Mouse (Mus musculus) CH12.LX (cell line): Measurements from ENCODE around the gene Ifit3. TPM values are rescaled to one million over a fixed set of nuclear protein-coding genes. Genes with fewer than 3 reads are reported as not detected.

Experiments used
- DNase-seq: peaks from one replicate; pipeline ENCODE4 v3.0.0-alpha.2; 2013; ENCODE audit errors: extremely low read depth
- H3K27ac ChIP-seq: 2 replicates; pipeline ENCODE4 v1.5.1; 2012; ENCODE audit warnings: low read depth, mild to moderate bottlenecking, control low read depth, moderate library complexity; ENCODE audit not compliant: insufficient read depth
- H3K27me3 ChIP-seq: replicated peaks from 2 replicates; pipeline ENCODE3; 2012; ENCODE audit warnings: inconsistent platforms
- H3K36me3 ChIP-seq, 2 experiments: replicated peaks in 1 of 2; 2 replicates each; pipeline versions ENCODE3 to v1.6.1; 2012; ENCODE audit warnings: inconsistent platforms in 1 of 2, low read length in 1 of 2, mild to moderate bottlenecking in 1 of 2, mixed read lengths in 1 of 2, moderate library complexity in 1 of 2; ENCODE audit not compliant: control insufficient read depth in 1 of 2, insufficient read depth in 1 of 2
- H3K4me1 ChIP-seq, 2 experiments: 2 replicates each; pipeline ENCODE4 v1.6.1; 2012; ENCODE audit warnings: inconsistent platforms in 1 of 2, moderate library complexity in 1 of 2; ENCODE audit not compliant: insufficient read depth in 2 of 2, control insufficient read depth in 1 of 2
- H3K4me2 ChIP-seq: 2 replicates; pipeline ENCODE4 v1.6.1; 2012; ENCODE audit warnings: low read depth, mild to moderate bottlenecking, control low read depth; ENCODE audit not compliant: poor library complexity, insufficient read depth, severe bottlenecking
- H3K4me3 ChIP-seq, 3 experiments: fragments of 150-350 bp in 1 of 3; sonication (generic) in 1 of 3; replicated peaks in 1 of 3; 2 replicates each; pipeline versions ENCODE3 to v1.5.1; 2011 to 2012; ENCODE audit warnings: low read depth in 2 of 3, low read length in 2 of 3, mild to moderate bottlenecking in 2 of 3, moderate library complexity in 2 of 3, control low read depth in 1 of 3, improper control_type of control experiment in 1 of 3, inconsistent platforms in 1 of 3, mixed read lengths in 1 of 3; ENCODE audit not compliant: poor library complexity in 1 of 3
- H3K79me2 ChIP-seq: replicated peaks from 2 replicates; pipeline ENCODE4 v1.6.1; 2012; ENCODE audit warnings: mild to moderate bottlenecking, moderate library complexity; ENCODE audit not compliant: control insufficient read depth, poor library complexity, insufficient read depth, severe bottlenecking; ENCODE audit errors: extremely low read depth
- H3K9ac ChIP-seq: 2 replicates; pipeline ENCODE4 v1.6.1; 2012; ENCODE audit warnings: low read depth, mild to moderate bottlenecking, control low read depth, moderate library complexity; ENCODE audit not compliant: insufficient read depth
- H3K9me3 ChIP-seq: replicated peaks from 2 replicates; pipeline ENCODE3; 2012; ENCODE audit warnings: low read length, inconsistent platforms, mixed read lengths
- BHLHE40 ChIP-seq: IDR thresholded peaks from 2 replicates; pipeline ENCODE4 v1.6.1; 2011; ENCODE audit warnings: mild to moderate bottlenecking, low read depth, low read length, improper control_type of control experiment
- CHD1 ChIP-seq: IDR thresholded peaks from 2 replicates; pipeline ENCODE4 v1.6.1; 2012; ENCODE audit warnings: low read depth, low read length, improper control_type of control experiment, inconsistent platforms
- CHD2 ChIP-seq: IDR thresholded peaks from 2 replicates; pipeline ENCODE4 v1.6.1; 2011; ENCODE audit warnings: low read length, improper control_type of control experiment
- ELF1 ChIP-seq: IDR thresholded peaks from 2 replicates; pipeline ENCODE4 v1.6.1; 2014; ENCODE audit warnings: low read depth, mild to moderate bottlenecking, inconsistent platforms, low read length, improper control_type of control experiment
- ETS1 ChIP-seq: conservative IDR thresholded peaks from 2 replicates; pipeline ENCODE4 v1.6.1; 2012; ENCODE audit warnings: low read depth, mild to moderate bottlenecking, inconsistent platforms, low read length, improper control_type of control experiment, moderate library complexity
- GABPA ChIP-seq: IDR thresholded peaks from 2 replicates; pipeline ENCODE4 v1.6.1; 2012; ENCODE audit warnings: low read depth, low read length, improper control_type of control experiment, inconsistent platforms; ENCODE audit not compliant: insufficient replicate concordance
- IRF4 ChIP-seq: IDR thresholded peaks from 2 replicates; pipeline ENCODE4 v1.6.1; 2014; ENCODE audit warnings: low read depth, mild to moderate bottlenecking, inconsistent platforms, low read length, improper control_type of control experiment
- JUN ChIP-seq: IDR thresholded peaks from 2 replicates; pipeline ENCODE4 v1.6.1; 2011; ENCODE audit warnings: low read depth, mild to moderate bottlenecking, low read length, improper control_type of control experiment, moderate library complexity; ENCODE audit not compliant: insufficient read depth
- MAFK ChIP-seq: IDR thresholded peaks from 2 replicates; pipeline ENCODE4 v1.6.1; 2011; ENCODE audit warnings: low read length, improper control_type of control experiment; ENCODE audit not compliant: insufficient replicate concordance
- MAX ChIP-seq: IDR thresholded peaks from 2 replicates; pipeline ENCODE4 v1.6.1; 2011; ENCODE audit warnings: low read length, improper control_type of control experiment
- MAZ ChIP-seq: IDR thresholded peaks from 2 replicates; pipeline ENCODE4 v1.6.1; 2012; ENCODE audit warnings: low read depth, mild to moderate bottlenecking, inconsistent platforms, low read length, improper control_type of control experiment, moderate library complexity
- MXI1 ChIP-seq: IDR thresholded peaks from 2 replicates; pipeline ENCODE4 v1.6.1; 2011; ENCODE audit warnings: mild to moderate bottlenecking, low read depth, low read length, improper control_type of control experiment
- NELFE ChIP-seq: IDR thresholded peaks from 2 replicates; pipeline ENCODE4 v1.6.1; 2011; ENCODE audit warnings: low read depth, low read length, improper control_type of control experiment
- POLR2A ChIP-seq: IDR thresholded peaks from 2 replicates; pipeline ENCODE4 v1.6.1; 2011; ENCODE audit warnings: low read depth, mild to moderate bottlenecking, improper control_type of control experiment, low read length
- POLR2AphosphoS2 ChIP-seq: IDR thresholded peaks from 2 replicates; pipeline ENCODE4 v1.6.1; 2011; ENCODE audit warnings: low read depth, low read length, improper control_type of control experiment
- RCOR1 ChIP-seq: conservative IDR thresholded peaks from 2 replicates; pipeline ENCODE4 v1.6.1; 2012; ENCODE audit warnings: low read depth, mild to moderate bottlenecking, inconsistent platforms, low read length, improper control_type of control experiment
- SMC3 ChIP-seq: IDR thresholded peaks from 2 replicates; pipeline ENCODE4 v1.6.1; 2011; ENCODE audit warnings: low read depth, low read length, improper control_type of control experiment
- TBP ChIP-seq: conservative IDR thresholded peaks from 2 replicates; pipeline ENCODE4 v1.6.1; 2011; ENCODE audit warnings: low read depth, low read length, improper control_type of control experiment
- TCF12 ChIP-seq: IDR thresholded peaks from 2 replicates; pipeline ENCODE4 v1.6.1; 2014; ENCODE audit warnings: low read depth, mild to moderate bottlenecking, inconsistent platforms, low read length, improper control_type of control experiment
- UBTF ChIP-seq: IDR thresholded peaks from 2 replicates; pipeline ENCODE4 v1.6.1; 2012; ENCODE audit warnings: low read depth, mild to moderate bottlenecking, inconsistent platforms, low read length, improper control_type of control experiment, moderate library complexity
- USF1 ChIP-seq: IDR thresholded peaks from 2 replicates; pipeline ENCODE4 v1.6.1; 2014; ENCODE audit warnings: low read depth, mild to moderate bottlenecking, inconsistent platforms, low read length, improper control_type of control experiment
- USF2 ChIP-seq: conservative IDR thresholded peaks from 2 replicates; pipeline ENCODE4 v1.6.1; 2011; ENCODE audit warnings: low read depth, low read length, improper control_type of control experiment
- ZMIZ1 ChIP-seq: IDR thresholded peaks from 2 replicates; pipeline ENCODE4 v1.6.1; 2012; ENCODE audit warnings: low read depth, mild to moderate bottlenecking, inconsistent platforms, low read length, improper control_type of control experiment
- ZNF384 ChIP-seq: IDR thresholded peaks from 2 replicates; pipeline ENCODE4 v1.6.1; 2012; ENCODE audit warnings: low read depth, low read length, improper control_type of control experiment, inconsistent platforms
- dilution Hi-C: fragments of 300-500 bp; cut with MboI; formaldehyde crosslinking; loops from 2 replicates; pipeline ENCODE4 v1.14.3; 2020; ENCODE audit warnings: low sequenced_read_pairs; ENCODE audit not compliant: extremely low pct_unique_long_range_greater_than_20kb, extremely low pct_ligation_motif_present
- in situ Hi-C: fragments of 300-500 bp; cut with MboI; formaldehyde crosslinking; loops from 3 replicates; pipeline ENCODE4 v1.14.3; 2019; ENCODE audit warnings: low sequenced_read_pairs, low pct_ligation_motif_present, low pct_unique_long_range_greater_than_20kb, mixed read lengths
- polyA plus RNA-seq: library from polyadenylated mRNA; unstranded; fragments of >175 nt; gene quantifications from 2 replicates; pipeline ENCODE4 v1.2.1, GENCODE M21; 2012; ENCODE audit warnings: low read depth; ENCODE audit not compliant: insufficient read length
- total RNA-seq, 2 experiments: library from RNA; depleted of rRNA; stranded (reverse); fragments of 300-350 nt in 1 of 2; fragments of >200 nt in 1 of 2; gene quantifications; 2 replicates each; pipeline ENCODE4 v1.2.3; 2012 to 2014

Ifit3 gene
- total and polyA plus RNA-seq, 3 experiments: 0.08 to 1.0 (median 1.0) TPM

- H3K27me3 ChIP-seq: no peaks in the 10 kb centered on the region
- H3K36me3 ChIP-seq: no peaks in the 10 kb centered on the region
- no peak overlapping the region for H3K27ac ChIP-seq
- dilution Hi-C loops (no loop called here), in situ Hi-C loops (no loop called here)
- H3K4me1 ChIP-seq: no peaks in the 10 kb centered on the region
- H3K4me3 ChIP-seq: no peak overlapping the region
- TF ChIP-seq CHD2 (no peak), ZNF384 (no peak), NELFE (no peak), MAFK (no peak), SMC3 (no peak), USF2 (no peak), IRF4 (no peak), USF1 (no peak), POLR2A (no peak), ELF1 (no peak), TCF12 (no peak), UBTF (no peak), BHLHE40 (no peak), POLR2AphosphoS2 (no peak), RCOR1 (no peak)
- no peak overlapping the region for H3K4me2 ChIP-seq
- H3K9ac ChIP-seq: no peak overlapping the region
- H3K9me3 ChIP-seq: no peaks in the 10 kb centered on the region
- no peak for DNase-seq
- no peaks in the 10 kb centered on the region for H3K79me2 ChIP-seq
These were observed 48.2 kb downstream of the Ifit3 start for GRCm38 (mm10) chr19:34631487-34631886.

DNA sequence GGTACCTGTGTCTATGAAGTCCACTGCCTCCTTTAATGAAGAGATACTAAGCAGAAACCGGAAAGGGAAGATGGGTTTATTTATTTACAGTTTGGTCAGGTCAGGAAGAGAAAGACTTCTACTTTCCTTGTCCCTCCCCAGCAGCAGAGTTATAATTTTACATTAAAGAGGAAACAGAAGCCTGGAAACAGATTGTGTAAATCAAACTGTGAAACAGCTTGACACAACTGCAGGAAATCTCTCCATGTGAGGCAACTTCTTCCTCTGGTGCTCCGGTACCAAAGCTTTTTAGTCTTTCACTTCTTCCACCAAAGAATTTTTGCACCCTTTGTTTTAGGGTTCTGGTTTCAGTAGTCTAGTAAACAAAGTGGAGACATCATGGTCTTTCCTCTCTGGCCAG is 50.2 kb downstream of the Ifit3 start:
- H3K27me3 ChIP-seq: no peaks in the 10 kb centered on the region
- no peak overlapping the region for H3K9ac ChIP-seq
- TF ChIP-seq MXI1 (no peak), SMC3 (no peak), ETS1 (no peak), CHD2 (no peak), ZMIZ1 (no peak), GABPA (no peak), MAZ (no peak), MAX (no peak), NELFE (no peak), TBP (no peak), IRF4 (no peak), JUN (no peak), CHD1 (no peak)
- no peak overlapping the region for H3K4me2 ChIP-seq
- in situ Hi-C loops: no loop called here
- no peaks in the 10 kb centered on the region for H3K4me1 ChIP-seq
- dilution Hi-C loops: no loop called here
- H3K79me2 ChIP-seq: no peaks in the 10 kb centered on the region
- no peaks in the 10 kb centered on the region for H3K36me3 ChIP-seq
- no peaks in the 10 kb centered on the region for H3K9me3 ChIP-seq
- DNase-seq: no peak
- H3K27ac ChIP-seq: no peak overlapping the region
- H3K4me3 ChIP-seq: no peak overlapping the region
